Mouse (Mus musculus) left cerebral cortex, adult 18-20 months (tissue): Measurements from ENCODE around the gene Rraga. TPM values are rescaled to one million over a fixed set of nuclear protein-coding genes. Genes with fewer than 3 reads are reported as not detected.

Source experiments
- DNase-seq, 2 experiments: peaks; one replicate each; pipeline ENCODE4 v3.0.0; 2021 to 2022; ENCODE audit warnings: low spot score in 2 of 2, mixed read lengths in 1 of 2
- long read RNA-seq, 2 experiments: library from polyadenylated mRNA; stranded (forward); transcript quantifications; one replicate each; pipeline ENCODE4 v2.0.0; 2021
- total RNA-seq, 2 experiments: library from RNA; stranded (reverse); gene quantifications; 2 replicates each; pipeline ENCODE4 v1.2.3; 2021

Rraga gene
- 100 to 1,000 TPM; 138 to 146 TPM for total RNA-seq
- long read RNA-seq, experiment 1, transcript Rraga-201 (1 exons, 1,618 nt), result major isoform, 90 of 90 reads
- long read RNA-seq, experiment 1, partial matches to known transcripts, result 0 of 90 reads
- long read RNA-seq, experiment 1, other reads (novel, unspliced or antisense), result 0 of 90 reads
- long read RNA-seq, experiment 2, transcript Rraga-201 (1 exons, 1,618 nt), result major isoform, 101 of 101 reads
- long read RNA-seq, experiment 2, partial matches to known transcripts, result 0 of 101 reads
- long read RNA-seq, experiment 2, other reads (novel, unspliced or antisense), result 0 of 101 reads

DNA sequence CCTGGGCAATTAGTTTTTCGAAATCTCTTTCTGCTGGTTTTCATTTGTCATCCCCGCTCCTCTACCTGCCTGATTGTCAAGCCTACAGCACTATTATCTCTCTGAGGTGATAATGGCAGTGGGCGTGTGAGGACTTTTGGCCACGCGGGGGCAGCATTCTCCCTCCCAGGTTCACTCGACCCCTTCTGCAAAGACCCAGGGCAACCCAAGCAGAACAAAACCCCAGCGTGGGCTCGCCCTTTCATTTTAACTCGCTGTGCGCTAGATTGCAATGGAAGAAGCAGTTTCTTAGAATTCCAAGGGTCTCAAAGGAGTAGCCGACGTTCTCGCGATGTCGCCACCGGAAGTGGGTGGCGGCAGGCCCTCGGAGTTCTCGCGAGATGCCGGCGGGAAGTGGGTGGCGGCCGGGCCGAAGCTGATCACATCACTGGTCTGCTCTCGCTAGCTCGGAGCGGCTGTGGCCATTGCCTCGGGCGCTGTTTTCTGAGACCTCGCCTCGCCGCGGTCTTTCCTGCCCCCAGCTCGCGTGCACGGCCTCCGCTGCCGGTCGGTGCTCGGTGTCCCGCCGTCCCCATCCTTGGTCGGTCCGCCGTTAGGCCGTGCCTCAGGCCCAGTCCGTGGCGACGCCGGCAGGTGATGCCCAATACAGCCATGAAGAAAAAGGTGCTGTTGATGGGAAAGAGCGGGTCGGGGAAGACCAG, at the start of gene Rraga:
Rraga (plus strand) TSS at position 386 of the 701 bp plus-strand sequence.
- DNase-seq, result peak; percentile 95 to 96

GRCm38 (mm10) chr4:86527162-86528136, 48.0 kb upstream of the Rraga start:
- no peak for DNase-seq

- no peak for DNase-seq
Observed at GRCm38 (mm10) chr4:86529161-86529560, 46.3 kb upstream of the Rraga start.

DNA sequence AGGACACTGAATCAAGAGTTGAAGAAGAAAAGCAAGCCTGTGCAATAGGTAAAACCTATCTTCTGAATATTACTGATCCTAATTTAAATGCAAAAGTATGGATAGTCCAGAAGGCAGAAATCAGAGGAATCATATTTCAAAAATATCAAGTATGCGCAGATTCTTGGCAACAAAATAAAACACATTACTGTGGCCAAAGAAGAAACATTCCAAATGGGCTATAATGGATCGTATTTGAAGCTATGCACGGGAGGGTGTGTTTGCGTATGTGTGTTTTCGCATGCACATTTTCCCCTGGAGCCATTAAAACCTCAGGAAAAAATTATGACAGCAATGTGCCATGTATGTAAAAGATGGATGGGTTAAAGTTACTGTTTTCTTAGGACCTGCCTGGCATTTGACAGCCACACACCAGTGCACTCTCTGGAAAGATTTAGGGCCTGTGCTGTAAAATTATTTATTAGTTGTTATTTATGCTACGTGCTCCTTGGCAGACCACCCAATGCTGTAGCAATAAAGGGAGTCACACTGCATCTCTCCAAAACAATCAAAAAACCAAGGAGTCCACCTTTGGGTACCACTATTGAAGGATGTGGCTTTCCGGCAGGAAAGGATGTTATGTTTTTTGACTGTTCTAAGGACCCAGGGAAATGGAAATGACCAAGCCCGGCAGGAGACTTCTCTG, 41.9 kb upstream of the Rraga start:
- DNase-seq, result no peak

- DNase-seq, result no peak
Observed at GRCm38 (mm10) chr4:86534091-86534481, 41.4 kb upstream of the Rraga start.

- DNase-seq, result peak in 1 of 2 experiments; percentile 44
Observed at GRCm38 (mm10) chr4:86537972-86538371, 37.5 kb upstream of the Rraga start.

GRCm38 (mm10) chr4:86538936-86539335, 36.5 kb upstream of the Rraga start:
- DNase-seq, result no peak

DNA sequence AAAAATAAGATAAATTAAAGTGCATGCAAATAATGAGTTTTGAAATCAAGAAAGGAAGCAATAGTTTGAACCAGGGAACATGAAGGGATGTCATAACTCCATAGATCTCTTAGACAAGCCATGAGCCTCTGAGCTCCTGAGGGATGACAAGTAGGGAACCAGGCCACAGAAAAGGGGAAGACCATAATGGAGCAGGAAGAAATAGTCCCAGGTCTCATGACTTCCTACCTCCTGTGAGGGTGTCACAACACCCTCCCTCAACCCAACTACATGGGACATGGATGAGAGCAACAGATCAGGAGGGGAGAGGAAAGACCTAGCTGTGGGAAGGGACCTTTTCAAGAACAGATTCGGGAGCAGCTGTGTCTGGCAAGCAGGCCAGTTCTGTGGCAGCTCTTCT, 33.9 kb upstream of the Rraga start:
- no peak for DNase-seq

- DNase-seq, result no peak
Observed at GRCm38 (mm10) chr4:86543999-86544398, 31.5 kb upstream of the Rraga start.

DNA sequence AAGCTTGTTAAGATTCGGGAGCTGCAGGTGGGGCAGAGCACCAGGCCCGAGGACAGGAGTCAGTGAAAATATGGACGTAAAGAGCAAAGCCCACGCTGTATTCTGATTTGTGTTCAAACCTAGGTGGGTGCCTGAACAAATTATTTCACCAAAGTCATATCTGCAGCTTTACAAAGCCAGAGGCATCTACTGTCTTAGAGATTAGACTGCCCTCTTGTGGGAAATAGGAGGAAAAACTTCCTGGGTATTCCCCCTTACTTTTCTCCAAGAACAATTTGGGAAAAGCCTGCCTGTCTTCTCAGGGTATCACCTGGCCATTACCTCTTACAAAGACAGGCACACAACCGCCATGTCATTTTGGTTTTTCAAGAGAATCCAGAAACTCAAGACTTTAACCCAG, 29.9 kb upstream of the Rraga start:
- DNase-seq, result no peak

DNA sequence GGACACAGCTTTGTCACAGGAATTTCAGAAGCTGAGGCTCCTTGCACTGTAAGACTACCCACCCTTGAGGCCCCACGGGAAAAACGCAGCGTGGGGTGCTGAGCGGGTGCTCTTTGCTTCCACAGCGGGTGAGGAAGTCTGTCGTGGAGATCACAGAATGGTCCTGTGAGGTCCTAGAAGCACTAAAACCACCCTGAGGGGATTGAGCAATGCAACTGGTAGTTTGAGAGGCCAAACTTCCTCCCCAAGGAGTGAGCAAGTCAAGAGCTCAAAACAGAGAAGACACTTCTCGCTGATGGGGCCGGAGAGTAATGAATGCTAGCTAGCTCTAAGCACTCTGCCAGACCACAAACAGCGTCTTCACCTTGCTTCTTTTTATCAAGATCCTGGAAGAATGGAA, 27.1 kb upstream of the Rraga start:
- DNase-seq, result no peak

DNA sequence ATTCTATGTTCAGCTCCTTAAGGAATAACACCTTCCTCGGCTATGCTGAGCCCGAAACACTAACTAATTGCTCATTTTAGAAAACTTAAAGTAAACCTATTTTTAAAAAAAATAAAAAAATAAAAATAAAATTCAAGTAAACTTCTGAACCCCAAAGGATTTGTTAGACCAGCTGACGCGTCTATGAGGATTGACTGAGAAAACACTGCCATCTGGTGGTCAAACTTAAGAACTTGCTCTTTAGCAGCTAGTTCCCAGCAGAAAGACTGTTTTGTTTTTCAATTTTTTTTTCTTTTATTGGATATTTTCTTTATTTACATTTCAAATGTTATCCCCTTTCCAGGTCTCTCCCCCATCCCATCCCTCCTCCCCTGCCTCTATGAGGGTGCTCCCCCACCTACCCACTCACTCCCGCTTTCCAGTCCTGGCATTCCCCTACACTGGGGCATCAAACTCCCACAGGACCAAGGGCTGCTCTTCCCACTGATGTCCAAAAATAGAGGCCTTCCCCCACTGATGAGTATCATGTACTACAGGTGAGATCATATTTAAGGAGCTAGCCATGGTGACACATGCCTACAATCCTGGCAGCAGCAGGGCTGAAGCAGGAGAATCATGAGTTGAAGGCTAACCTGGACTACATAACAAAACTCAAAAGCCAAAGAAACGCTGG, 20.3 kb upstream of the Rraga start:
- peak in 1 of 2 experiments; percentile 12 for DNase-seq

- DNase-seq, result no peak
Observed at GRCm38 (mm10) chr4:86557371-86557770, 18.1 kb upstream of the Rraga start.

- DNase-seq, result no peak
Observed at GRCm38 (mm10) chr4:86558228-86558627, 17.2 kb upstream of the Rraga start, which contains the start of gene Saxo1. TSS of gene Saxo1 (minus strand) at chr4:86558328.

GRCm38 (mm10) chr4:86559006-86559405, 16.5 kb upstream of the Rraga start:
- DNase-seq, result no peak

DNA sequence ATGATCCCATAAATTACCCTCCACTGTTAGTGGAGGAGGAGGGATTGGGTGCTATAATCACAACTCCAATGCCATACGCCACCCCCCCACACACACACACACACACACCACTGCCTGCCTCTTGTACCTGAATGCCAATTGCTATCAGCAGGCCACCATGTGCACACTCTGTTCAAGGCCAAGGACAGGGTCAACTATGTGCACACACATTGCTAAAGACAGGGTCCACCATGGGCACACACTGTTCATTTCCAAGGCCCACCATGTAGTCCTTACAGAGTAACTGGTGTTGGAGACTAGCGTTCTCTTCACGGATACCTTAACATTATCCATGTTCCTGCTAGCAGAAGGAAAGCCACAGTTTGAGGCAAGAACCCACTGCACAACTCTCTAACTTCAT, 14.4 kb upstream of the Rraga start:
- DNase-seq, result no peak

DNA sequence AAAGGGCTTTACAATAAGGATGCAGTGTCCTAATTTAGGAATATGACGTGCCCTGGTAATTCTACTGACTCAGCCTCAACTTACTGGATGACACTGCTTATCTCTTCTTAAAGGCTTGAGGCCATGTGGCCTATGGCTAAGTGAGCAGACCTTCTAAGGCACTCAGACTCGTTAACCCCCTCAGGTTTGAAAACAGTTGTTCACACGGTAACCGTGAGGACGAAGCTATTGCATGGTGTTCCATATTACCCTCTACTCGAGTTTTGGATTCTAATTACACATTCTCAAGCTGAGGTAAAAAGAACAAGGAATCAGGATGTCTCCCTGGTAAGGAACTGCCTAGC, 557 bp upstream of the Rraga start:
- DNase-seq, result peak in 1 of 2 experiments; percentile 5

GRCm38 (mm10) chr4:86576120-86576541, 663 bp downstream of the Rraga start:
- DNase-seq, result peak; percentile 20 to 36

DNA sequence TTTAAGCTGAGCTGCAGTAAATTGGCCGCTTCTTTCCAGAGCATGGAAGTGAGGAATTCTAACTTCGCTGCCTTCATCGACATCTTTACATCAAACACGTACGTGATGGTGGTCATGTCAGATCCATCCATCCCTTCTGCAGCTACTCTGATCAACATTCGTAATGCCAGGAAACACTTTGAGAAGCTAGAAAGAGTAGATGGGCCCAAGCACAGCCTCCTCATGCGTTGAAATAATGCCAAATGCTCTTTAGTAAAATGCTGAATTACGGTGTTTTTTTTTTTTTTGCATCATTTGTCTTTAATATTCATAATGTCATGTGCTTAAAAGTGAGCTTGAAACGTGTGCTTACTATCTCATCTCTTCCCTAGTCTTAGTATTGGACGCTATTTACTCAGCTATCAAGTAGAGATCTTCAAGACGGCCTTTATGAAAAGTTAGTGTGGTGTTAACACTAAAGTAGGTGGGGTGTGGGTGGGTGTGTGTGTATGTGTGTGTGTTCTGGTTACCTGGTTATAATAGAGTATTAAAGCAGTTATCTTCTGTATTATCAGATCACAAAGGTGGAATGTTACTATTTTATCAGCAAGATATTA, 1.3 kb downstream of the Rraga start:
- no peak for DNase-seq

DNA sequence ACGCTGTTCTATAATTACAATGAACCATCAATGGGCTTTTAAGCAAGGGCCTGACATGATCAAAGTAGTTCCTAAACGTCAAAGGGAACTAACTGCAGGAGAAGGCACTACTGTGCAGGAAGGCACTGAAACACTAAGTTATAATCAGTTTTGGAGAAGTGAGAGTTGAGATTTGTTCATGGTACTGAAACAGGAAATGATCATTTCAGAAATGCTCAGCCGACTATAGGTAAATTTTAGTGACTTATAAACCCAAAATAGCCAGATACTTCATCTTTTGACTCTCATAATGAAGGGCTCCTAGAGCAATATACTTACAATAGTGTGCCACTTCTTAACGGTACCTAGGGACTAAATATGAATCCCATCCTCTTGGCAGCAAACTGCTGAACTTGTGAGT, 4.6 kb downstream of the Rraga start:
- no peak for DNase-seq
